Mouse (Mus musculus) limb, embryonic 14.5 days (tissue): Measurements from ENCODE around the gene Celf6. TPM values are rescaled to one million over a fixed set of nuclear protein-coding genes. Genes with fewer than 3 reads are reported as not detected.

Experiments
- ATAC-seq: fragments of 200-750 bp; cut with Nextera tagmentation; 2 replicates; pipeline ENCODE4 v1.8.0; 2017; ENCODE audit warnings: low read depth, moderate number of reproducible peaks, moderate TSS enrichment; ENCODE audit not compliant: low FRiP score
- DNase-seq: peaks from one replicate; pipeline ENCODE4 v3.0.0-alpha.2; 2015; ENCODE audit warnings: low spot score
- H3K27ac ChIP-seq: fragments of 300-500 bp; sonication (generic); replicated peaks from 2 replicates; pipeline ENCODE4 v1.5.1; 2014; ENCODE audit warnings: low read depth, mild to moderate bottlenecking, low read length, moderate library complexity, mixed read lengths
- H3K27me3 ChIP-seq: fragments of 300-500 bp; sonication (generic); 2 replicates; pipeline ENCODE4 v1.6.1; 2014; ENCODE audit warnings: low read length, mixed read lengths; ENCODE audit not compliant: control insufficient read depth, insufficient read depth
- H3K36me3 ChIP-seq: fragments of 300-500 bp; sonication (generic); 2 replicates; pipeline ENCODE4 v1.6.1; 2014; ENCODE audit warnings: mild to moderate bottlenecking, low read length, moderate library complexity, mixed read lengths; ENCODE audit not compliant: control insufficient read depth, insufficient read depth
- H3K4me1 ChIP-seq: fragments of 300-500 bp; sonication (generic); 2 replicates; pipeline ENCODE4 v1.6.1; 2014; ENCODE audit warnings: antibody characterized with exemption, low read length, mixed read lengths; ENCODE audit not compliant: control insufficient read depth, insufficient read depth
- H3K4me2 ChIP-seq: fragments of 300-500 bp; sonication (generic); replicated peaks from 2 replicates; pipeline ENCODE4 v1.6.1; 2014; ENCODE audit warnings: low read depth, mild to moderate bottlenecking, low read length, moderate library complexity; ENCODE audit not compliant: severe bottlenecking
- H3K4me3 ChIP-seq: fragments of 300-500 bp; sonication (generic); replicated peaks from 2 replicates; pipeline ENCODE4 v1.5.1; 2014; ENCODE audit warnings: low read length
- H3K9ac ChIP-seq: fragments of 300-500 bp; sonication (generic); 2 replicates; pipeline ENCODE4 v1.6.1; 2014; ENCODE audit warnings: mild to moderate bottlenecking, low read depth, low read length, moderate library complexity; ENCODE audit not compliant: severe bottlenecking
- H3K9me3 ChIP-seq: fragments of 300-500 bp; sonication (generic); 2 replicates; pipeline ENCODE4 v1.6.1; 2016; ENCODE audit warnings: low read length; ENCODE audit not compliant: control insufficient read depth
- POLR2A ChIP-seq: fragments of 200-500 bp; IDR thresholded peaks from 2 replicates; pipeline ENCODE4 v1.8.0; 2012; ENCODE audit warnings: inconsistent platforms, mild to moderate bottlenecking, moderate library complexity, borderline replicate concordance; ENCODE audit not compliant: insufficient read depth, insufficient read length; ENCODE audit errors: extremely low read depth
- WGBS: fragments of 180-500 bp; shearing (Covaris S2); extraction: QIAGEN DNeasy Blood & Tissue Kit; methylation state at CpG from one replicate; pipeline ENCODE4 v1.1.7; 2014; 5-methylcytosine and 5-hydroxymethylcytosine counted together
- polyA plus RNA-seq, 2 experiments: library from polyadenylated mRNA; depleted of rRNA in 1 of 2; stranded (reverse) in 1 of 2; unstranded in 1 of 2; fragments of >200 nt; fragmentation: Nextera tagmentation in 1 of 2; extraction: Ambion mirVana in 1 of 2; gene quantifications; 2 replicates each; pipeline versions ENCODE4 v1.2.1 to v1.2.3; 2012 to 2014

Gene Celf6
- polyA plus RNA-seq, 2 experiments = 0.16 TPM; not detected in 1

- Histone ChIP-seq H3K27me3 (no peaks in the 10 kb centered on the region), H3K36me3 (no peaks in the 10 kb centered on the region), H3K9me3 (no peaks in the 10 kb centered on the region), H3K9ac (no peak overlapping the region), H3K4me3 (no peak overlapping the region), H3K4me2 (no peak overlapping the region), H3K27ac (no peak overlapping the region), H3K4me1 (peaks cover 17% of the 10 kb centered on the region)
- TF ChIP-seq POLR2A = no peak
- 84% methylated on average over 3 of the region's 3 CpGs for WGBS
- ATAC-seq (no peak), DNase-seq (no peak)
Measured at GRCm38 (mm10) chr9:59537651-59538050, 40.1 kb upstream of the Celf6 start.

GRCm38 (mm10) chr9:59539441-59540137 lies 38.1 kb upstream of the Celf6 start, which contains the start of the genes Hexa and Tmem202:
TSS of gene Hexa (plus strand) at chr9:59539540.
TSS of gene Tmem202 (minus strand) at chr9:59539847.
- no peaks in the 10 kb centered on the region for H3K9me3 ChIP-seq
- peak within 1 kb of the TSS; percentile 82 for H3K9ac ChIP-seq
- 0 out of 2 replicates have a peak within 1 kb of the TSS, but pooled peaks have one; percentile 43 for H3K27ac ChIP-seq
- no peaks in the 10 kb centered on the region for H3K27me3 ChIP-seq
- DNase-seq (peak; percentile 86), ATAC-seq (peak; percentile 94)
- WGBS = 1% methylated on average over 49 of the region's 55 CpGs
- peak within 1 kb of the TSS; percentile 77 for H3K4me3 ChIP-seq
- no peaks in the 10 kb centered on the region for H3K36me3 ChIP-seq
- H3K4me1 ChIP-seq = peaks cover 17% of the 10 kb centered on the region
- TF ChIP-seq POLR2A = peak; percentile 75; the same call in 1 of the 2 replicates
- peak within 1 kb of the TSS; percentile 87 for H3K4me2 ChIP-seq

- DNase-seq = no peak
- H3K9me3 ChIP-seq = no peaks in the 10 kb centered on the region
- no peaks in the 10 kb centered on the region for H3K36me3 ChIP-seq
- H3K9ac ChIP-seq = no peak overlapping the region
- H3K27ac ChIP-seq = no peak overlapping the region
- H3K4me2 ChIP-seq = 0 out of 2 replicates have a peak overlapping the region, but pooled peaks have one; percentile 2
- H3K27me3 ChIP-seq = no peaks in the 10 kb centered on the region
- no peak for ATAC-seq
- no peak for TF ChIP-seq POLR2A
- 83% methylated on average over 6 of the region's 6 CpGs for WGBS
- peaks cover 17% of the 10 kb centered on the region for H3K4me1 ChIP-seq
- no peak overlapping the region for H3K4me3 ChIP-seq
Measured at GRCm38 (mm10) chr9:59541617-59542016, 36.1 kb upstream of the Celf6 start.

- no peak overlapping the region for H3K4me2 ChIP-seq
- no peak for DNase-seq
- no peaks in the 10 kb centered on the region for H3K36me3 ChIP-seq
- no peak overlapping the region for H3K4me3 ChIP-seq
- no peaks in the 10 kb centered on the region for H3K27me3 ChIP-seq
- no peak for ATAC-seq
- no peak overlapping the region for H3K9ac ChIP-seq
- H3K4me1 ChIP-seq = peaks cover 17% of the 10 kb centered on the region
- TF ChIP-seq POLR2A = no peak
- no peaks in the 10 kb centered on the region for H3K9me3 ChIP-seq
- no peak overlapping the region for H3K27ac ChIP-seq
Measured at GRCm38 (mm10) chr9:59542766-59543324, 34.9 kb upstream of the Celf6 start.

- H3K9me3 ChIP-seq = no peaks in the 10 kb centered on the region
- 85% methylated on average over 5 of the region's 5 CpGs for WGBS
- no peak for ATAC-seq
- DNase-seq = no peak
- no peak overlapping the region for H3K4me3 ChIP-seq
- H3K4me2 ChIP-seq = no peak overlapping the region
- H3K9ac ChIP-seq = no peak overlapping the region
- no peaks in the 10 kb centered on the region for H3K36me3 ChIP-seq
- H3K27me3 ChIP-seq = no peaks in the 10 kb centered on the region
- peaks cover 13% of the 10 kb centered on the region for H3K4me1 ChIP-seq
- no peak for TF ChIP-seq POLR2A
- no peak overlapping the region for H3K27ac ChIP-seq
Measured at GRCm38 (mm10) chr9:59544739-59545138, 33.0 kb upstream of the Celf6 start.
